Mouse (Mus musculus): ENCODE measurements around the gene Tnfrsf9. TPM values are rescaled to one million over a fixed set of nuclear protein-coding genes. Genes with fewer than 3 reads are reported as not detected.
"Not testable (repeated sequence)": the region's sequence is repeated elsewhere in the genome, so short reads cannot be mapped to it uniquely, and the experiment has no call there.

The Tnfrsf9 gene
- total and polyA plus RNA-seq, 2 experiments from 2014 or later, result 0.53 to 2.0 TPM

DNA sequence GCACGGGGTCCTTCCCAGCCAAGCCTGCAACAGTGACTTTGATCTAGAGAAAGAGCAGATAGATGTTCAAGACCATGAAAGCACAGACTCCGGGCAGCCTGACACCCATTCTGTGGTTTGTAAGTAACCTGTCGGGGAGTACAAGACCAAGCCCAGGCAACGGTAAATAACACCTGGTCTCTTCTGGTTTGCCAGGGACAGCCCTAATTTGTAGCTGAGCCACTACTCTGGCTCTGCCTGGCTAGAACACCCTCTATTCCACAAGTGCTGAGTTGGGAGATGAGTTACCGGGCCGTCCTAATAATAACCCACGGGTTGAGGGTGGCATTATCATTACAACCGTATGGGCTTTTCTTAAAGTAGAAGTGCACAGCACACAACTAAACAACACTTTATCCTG, 7.3 kb upstream of the Tnfrsf9 start:
- 79% methylated on average over 8 of the region's 8 CpGs for WGBS
- no peak overlapping the region for H3K4me3 ChIP-seq (ENCODE audit: low read depth, low read length)

DNA sequence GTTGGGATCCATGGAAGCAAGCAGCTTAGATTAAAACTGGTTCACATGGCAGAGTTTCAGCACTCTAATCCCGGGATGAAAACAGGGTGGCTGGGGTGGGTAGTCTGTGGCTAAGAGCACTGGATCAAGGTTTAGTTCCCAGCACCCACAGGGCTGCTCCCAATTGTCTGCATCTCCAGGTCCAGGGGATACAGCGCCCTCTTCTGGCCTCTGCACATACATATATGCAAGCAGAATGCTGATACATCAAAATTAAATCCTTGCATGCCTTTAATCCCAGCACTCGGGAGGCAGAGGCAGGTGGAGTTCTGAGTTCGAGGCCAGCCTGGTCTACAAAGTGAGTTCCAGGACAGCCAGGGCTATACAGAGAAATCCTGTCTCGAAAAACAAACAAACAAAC, 5.8 kb upstream of the Tnfrsf9 start:
- not testable (repeated sequence) for H3K9ac ChIP-seq (replicated peaks; ENCODE audit: low read depth, low read length); H3K27ac ChIP-seq (ENCODE audit: low read depth); H3K9me3 ChIP-seq (replicated peaks; ENCODE audit: control insufficient read depth, low read length); DNase-seq (ENCODE audit: low spot score); ATAC-seq (ENCODE audit: insufficient read depth, low read depth); H3K4me1 ChIP-seq (ENCODE audit: control insufficient read depth, insufficient read depth); H3K27me3 ChIP-seq (ENCODE audit: control insufficient read depth, insufficient read depth, low read length); H3K4me2 ChIP-seq (ENCODE audit: low read depth, low read length); H3K4me3 ChIP-seq (ENCODE audit: low read depth, low read length)
- peaks cover 29% of the 10 kb centered on the region for H3K36me3 ChIP-seq (replicated peaks; ENCODE audit: control insufficient read depth, insufficient read depth, low read length)
- 77% methylated on average over 5 of the region's 5 CpGs for WGBS

More for the DNA sequence above, 7.3 kb upstream of the Tnfrsf9 start:
- no peak overlapping the region for H3K27ac ChIP-seq (ENCODE audit: low read depth)
- ATAC-seq (ENCODE audit: insufficient read depth, low read depth), result no peak
- H3K4me2 ChIP-seq (ENCODE audit: low read depth, low read length), result no peak overlapping the region
- H3K9me3 ChIP-seq (replicated peaks; ENCODE audit: control insufficient read depth, low read length), result no peaks in the 10 kb centered on the region
- H3K36me3 ChIP-seq (replicated peaks; ENCODE audit: control insufficient read depth, insufficient read depth, low read length), result peaks cover 40% of the 10 kb centered on the region
- H3K27me3 ChIP-seq (ENCODE audit: control insufficient read depth, insufficient read depth, low read length), result no peaks in the 10 kb centered on the region
- peaks cover 4% of the 10 kb centered on the region; the same call in 1 of the 2 replicates for H3K4me1 ChIP-seq (ENCODE audit: control insufficient read depth, insufficient read depth)
- TF ChIP-seq CTCF (IDR thresholded peaks at IDR 0.05; ENCODE audit: low read depth) (no peak), EP300 (IDR thresholded peaks at IDR 0.05; ENCODE audit: low read depth) (no peak)
- DNase-seq (ENCODE audit: low spot score), result no peak
- H3K9ac ChIP-seq (replicated peaks; ENCODE audit: low read depth, low read length), result no peak overlapping the region

DNA sequence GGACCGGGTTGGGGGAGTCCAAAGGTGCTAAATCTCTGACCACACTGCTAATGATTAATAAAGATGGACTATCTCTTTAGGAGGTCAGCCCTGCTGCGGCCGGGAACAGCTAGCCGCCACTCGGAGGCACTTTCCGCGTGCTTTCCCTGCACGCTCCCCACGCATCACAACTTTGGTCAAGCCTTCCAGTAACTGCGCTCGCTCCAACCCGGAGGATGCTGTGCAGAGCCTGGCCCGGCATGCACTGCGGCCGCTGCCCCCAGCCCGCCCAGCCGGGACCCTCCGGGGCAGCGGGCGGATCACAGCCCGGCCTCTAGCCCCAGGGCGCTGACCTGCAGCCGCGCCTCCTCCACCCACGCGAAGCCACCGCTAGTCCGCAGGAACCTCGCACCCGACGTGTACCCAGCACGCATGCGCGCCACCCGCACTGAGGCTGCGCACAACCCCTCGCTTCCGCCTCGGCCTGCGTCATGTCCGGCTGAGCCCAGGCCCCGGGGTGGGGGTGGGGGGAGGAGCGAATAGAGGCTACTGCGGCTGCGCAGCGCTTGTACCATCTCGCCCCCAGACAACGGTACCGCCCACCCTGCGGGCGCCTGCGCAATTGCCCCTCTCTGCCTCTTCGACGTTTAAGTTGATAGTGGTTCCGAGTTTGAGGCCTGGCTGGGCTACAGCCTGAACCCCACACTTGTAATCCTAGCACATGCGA, 4.8 kb upstream of the Tnfrsf9 start:
- H3K4me3 ChIP-seq (ENCODE audit: low read depth, low read length), result peak overlapping the region; percentile 65
- peak; percentile 96 for DNase-seq (ENCODE audit: low spot score)
- H3K4me2 ChIP-seq (ENCODE audit: low read depth, low read length), result peak overlapping the region; percentile 74
- TF ChIP-seq CTCF (IDR thresholded peaks at IDR 0.05; ENCODE audit: low read depth) (no peak), EP300 (IDR thresholded peaks at IDR 0.05; ENCODE audit: low read depth) (no peak)
- H3K36me3 ChIP-seq (replicated peaks; ENCODE audit: control insufficient read depth, insufficient read depth, low read length), result peaks cover 20% of the 10 kb centered on the region
- peak overlapping the region; percentile 59 for H3K9ac ChIP-seq (replicated peaks; ENCODE audit: low read depth, low read length)
- peaks cover 4% of the 10 kb centered on the region; the same call in 1 of the 2 replicates for H3K4me1 ChIP-seq (ENCODE audit: control insufficient read depth, insufficient read depth)
- under 1% methylated on average over 56 of the region's 56 CpGs for WGBS
- H3K27ac ChIP-seq (ENCODE audit: low read depth), result peak overlapping the region; percentile 85
- ATAC-seq (ENCODE audit: insufficient read depth, low read depth), result peak; percentile 91
- no peaks in the 10 kb centered on the region for H3K9me3 ChIP-seq (replicated peaks; ENCODE audit: control insufficient read depth, low read length)
- H3K27me3 ChIP-seq (ENCODE audit: control insufficient read depth, insufficient read depth, low read length), result no peaks in the 10 kb centered on the region

DNA sequence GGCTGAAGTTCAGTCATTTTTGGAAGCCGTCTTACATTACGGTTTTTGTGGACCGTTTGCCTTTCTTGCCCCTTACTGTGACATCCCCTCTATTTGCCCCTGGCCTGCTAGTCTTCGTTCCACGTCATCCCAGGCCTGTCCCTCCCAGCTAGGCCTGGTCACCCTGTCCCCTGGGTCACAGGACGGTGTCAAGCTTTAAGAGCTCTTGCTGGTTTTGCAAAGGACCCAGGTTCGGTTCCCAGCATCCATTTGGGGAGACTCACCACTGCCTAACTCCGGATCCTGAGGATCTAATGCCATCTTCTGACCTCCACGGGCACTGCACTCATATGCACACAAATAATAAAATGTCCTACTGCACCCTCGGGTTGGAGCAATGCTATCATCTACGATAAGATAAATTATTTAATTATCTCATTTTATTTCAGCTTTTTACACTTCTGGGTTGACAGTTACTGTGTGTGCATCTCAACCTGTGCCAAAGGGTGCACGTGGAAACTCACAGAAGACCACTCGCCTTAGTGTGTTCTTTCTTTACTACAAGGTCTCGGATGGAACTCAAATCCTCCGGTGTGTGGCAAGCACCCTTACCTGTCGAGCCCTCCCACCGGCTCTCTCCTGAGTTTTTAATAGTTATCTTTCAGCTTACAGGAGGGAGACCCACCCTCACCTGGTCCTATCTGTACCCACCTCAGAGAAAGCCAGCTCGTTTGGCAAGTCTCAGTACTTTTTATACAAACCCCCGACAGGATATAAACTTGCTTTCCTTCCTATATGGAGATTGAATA, 4.0 kb upstream of the Tnfrsf9 start:
- H3K9me3 ChIP-seq (replicated peaks; ENCODE audit: control insufficient read depth, low read length), result no peaks in the 10 kb centered on the region
- no peak for TF ChIP-seq EP300 (IDR thresholded peaks at IDR 0.05; ENCODE audit: low read depth)
- WGBS, result 86% methylated on average over 19 of the region's 19 CpGs
- DNase-seq (ENCODE audit: low spot score), result no peak
- peaks cover 15% of the 10 kb centered on the region for H3K36me3 ChIP-seq (replicated peaks; ENCODE audit: control insufficient read depth, insufficient read depth, low read length)
- H3K27ac ChIP-seq (ENCODE audit: low read depth), result peak overlapping the region; percentile 54
- ATAC-seq (ENCODE audit: insufficient read depth, low read depth), result no peak
- H3K27me3 ChIP-seq (ENCODE audit: control insufficient read depth, insufficient read depth, low read length), result no peaks in the 10 kb centered on the region
- H3K9ac ChIP-seq (replicated peaks; ENCODE audit: low read depth, low read length), result no peak overlapping the region
- peaks cover 11% of the 10 kb centered on the region for H3K4me1 ChIP-seq (ENCODE audit: control insufficient read depth, insufficient read depth)
- H3K4me3 ChIP-seq (ENCODE audit: low read depth, low read length), result peak overlapping the region; percentile 65; the same call in 1 of the 2 replicates
- peak overlapping the region; percentile 32; the same call in 1 of the 2 replicates for H3K4me2 ChIP-seq (ENCODE audit: low read depth, low read length)

DNA sequence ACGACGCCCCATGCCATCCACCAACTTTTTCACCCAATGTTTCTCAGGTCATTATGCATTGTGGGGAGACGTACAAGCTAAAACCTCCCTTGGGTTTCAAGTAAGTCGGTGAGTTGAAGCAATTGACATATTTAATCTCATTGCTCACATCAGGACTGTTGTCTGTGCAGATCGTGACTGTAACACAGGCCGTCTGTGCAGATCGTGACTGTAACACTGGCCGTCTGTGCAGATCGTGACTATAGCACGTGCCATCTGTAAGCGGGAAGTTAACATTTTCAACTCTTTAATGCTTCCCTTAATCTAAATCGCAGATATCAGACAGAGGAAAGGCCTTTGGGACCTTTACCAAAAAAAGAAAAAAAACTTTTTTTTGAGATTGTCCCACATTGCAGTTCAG, 619 bp upstream of the Tnfrsf9 start:
- Histone ChIP-seq H3K4me2 (ENCODE audit: low read depth, low read length) (peak overlapping the region; percentile 74), H3K4me1 (ENCODE audit: control insufficient read depth, insufficient read depth) (peaks cover 11% of the 10 kb centered on the region), H3K4me3 (ENCODE audit: low read depth, low read length) (peak overlapping the region; percentile 69), H3K9me3 (replicated peaks; ENCODE audit: control insufficient read depth, low read length) (no peaks in the 10 kb centered on the region), H3K27me3 (ENCODE audit: control insufficient read depth, insufficient read depth, low read length) (no peaks in the 10 kb centered on the region), H3K9ac (replicated peaks; ENCODE audit: low read depth, low read length) (peak overlapping the region; percentile 75), H3K36me3 (replicated peaks; ENCODE audit: control insufficient read depth, insufficient read depth, low read length) (no peaks in the 10 kb centered on the region), H3K27ac (ENCODE audit: low read depth) (peak overlapping the region; percentile 92)
- 14% methylated on average over 12 of the region's 12 CpGs for WGBS
- TF ChIP-seq CTCF (IDR thresholded peaks at IDR 0.05; ENCODE audit: low read depth) (no peak), EP300 (IDR thresholded peaks at IDR 0.05; ENCODE audit: low read depth) (peak; percentile 26; the same call in 1 of the 2 replicates)
- ATAC-seq (ENCODE audit: insufficient read depth, low read depth), result no peak
- no peak for DNase-seq (ENCODE audit: low spot score)

Measured in heart, postnatal 0 days (tissue).